In genomic region chr6:28864684-28865083, GRCm38 (mm10) we compare ENCODE assay signal across 8 mouse cellular contexts. TPM values are rescaled to one million over a fixed set of nuclear protein-coding genes. Genes with fewer than 3 reads are reported as not detected.
DNase-seq lines count a peak whose midpoint lies in the region; ATAC-seq lines count a peak whose summit lies in the region.

No protein-coding gene starts in this region.

- no peak for ATAC-seq in monocyte, adult 5-6 weeks (replicated peaks; ENCODE audit: insufficient number of reproducible peaks, low FRiP score, low TSS enrichment, poor library complexity, severe bottlenecking)
- no peak for ATAC-seq in megakaryocyte, adult 5-6 weeks (ENCODE audit: poor library complexity, severe bottlenecking)

- intact Hi-C loops in gastrocnemius, postnatal 14 days (cut with DNase I; ENCODE audit: low total_unique reads) = no loop called here
- intact Hi-C loops in left cerebral cortex, postnatal 4 days (cut with DNase I) = no loop called here

- peak; percentile 39 for DNase-seq in gastrocnemius, adult 18-20 months (ENCODE audit: low spot score)
- DNase-seq in gastrocnemius, postnatal 14 days = no peak
- peak; percentile 57 to 73 for DNase-seq in right cerebral cortex, postnatal 10 days (ENCODE audit: low spot score in 2 of 2)
- no peak for DNase-seq in right cerebral cortex, postnatal 36 days (ENCODE audit: low spot score in 2 of 2)
- DNase-seq in left cerebral cortex, postnatal 4 days = peak; percentile 55
- DNase-seq in yolk sac, embryonic 10.5 days (ENCODE audit: low spot score) = peak; percentile 49

RNA-seq across cellular contexts. Expression of gene Lrrc4, which starts 33.1 kb away (rescaled TPM):
- total RNA-seq in gastrocnemius, adult 18-20 months (2021) = under 1 TPM; 0.39 to 0.40 TPM
- total RNA-seq in gastrocnemius, postnatal 14 days (2021) = under 1 TPM; 0.64 to 0.68 TPM
- 10 to 100 TPM; 46.2 to 46.7 TPM for total RNA-seq in left cerebral cortex, postnatal 4 days (2021)
- 0.32 to 0.68 TPM in 2 of 3 replicates, not detected in the other for total RNA-seq in monocyte, adult 5-6 weeks (2017)
- not detected in 2 replicates for total RNA-seq in megakaryocyte, adult 5-6 weeks (2015)
- total RNA-seq in megakaryocyte, adult 5-6 weeks (2017) = 0.07 TPM in 1 of 2 replicates, not detected in the other

Comparison
In these comparisons a context has a peak if more than half of its experiments do, and no peak if none do; other contexts are left out.
1. DNase-seq: peak in gastrocnemius, adult 18-20 months (single experiment), right cerebral cortex, postnatal 10 days (2 of 2), left cerebral cortex, postnatal 4 days (single experiment) and yolk sac, embryonic 10.5 days (single experiment); none in gastrocnemius, postnatal 14 days (single experiment) and right cerebral cortex, postnatal 36 days (0 of 2).
2. RNA of gene Lrrc4, which starts 33.1 kb away (total RNA-seq): 46.2 to 46.7 TPM in left cerebral cortex, postnatal 4 days; 0.64 to 0.68 TPM in gastrocnemius, postnatal 14 days, 0.39 to 0.40 TPM in gastrocnemius, adult 18-20 months, 0.32 to 0.68 TPM in monocyte, adult 5-6 weeks and 0.07 TPM in megakaryocyte, adult 5-6 weeks; every median in the first group is over 10 times any median in the second.